Mouse (Mus musculus): ENCODE results near the gene Gm17509. TPM values are rescaled to one million over a fixed set of nuclear protein-coding genes. Genes with fewer than 3 reads are reported as not detected.

Gm17509 gene
- 0.18 and 0.32 TPM in 2 replicates for polyA plus RNA-seq (2015; fragmentation: Nextera tagmentation; extraction: Ambion mirVana)

DNA sequence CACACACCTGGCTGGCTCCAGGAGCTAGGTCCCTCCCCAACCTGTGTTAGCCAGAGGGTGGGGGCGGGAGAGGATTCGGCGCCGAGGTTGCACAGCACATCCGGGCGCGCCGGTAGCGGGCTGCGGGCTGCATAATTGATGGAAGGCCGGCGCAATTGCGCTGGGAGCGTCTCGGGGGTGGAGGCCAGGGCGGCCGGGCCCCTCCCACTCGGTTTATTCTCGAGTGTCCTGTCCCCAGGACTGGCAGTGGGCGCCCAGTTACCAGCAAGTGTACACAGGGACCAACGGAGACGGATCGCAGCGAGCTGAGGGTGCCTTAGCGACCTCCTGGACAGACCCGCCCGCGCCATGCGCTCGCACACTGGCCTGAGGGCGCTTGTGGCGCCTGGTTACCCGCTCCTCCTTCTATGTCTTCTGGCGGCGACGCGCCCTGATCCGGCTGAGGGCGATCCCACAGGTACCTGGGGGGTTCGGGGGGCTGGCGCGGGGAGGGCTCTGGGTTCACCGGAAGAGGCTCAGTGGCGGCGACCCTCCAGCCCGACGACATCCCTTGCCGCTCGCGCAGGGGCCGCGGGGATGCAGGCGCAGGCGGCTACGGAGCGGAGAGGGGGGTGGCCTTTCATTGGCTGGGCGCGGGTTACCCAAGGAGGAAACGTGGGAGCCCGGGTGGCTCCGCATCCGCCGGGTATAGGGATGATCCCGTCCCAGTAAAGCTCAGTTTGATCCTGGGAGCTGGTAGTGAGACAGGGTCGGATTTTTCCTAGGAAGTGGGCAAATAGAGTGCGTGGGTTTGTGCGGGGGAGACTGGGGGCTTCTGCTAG is at the start of gene Gm17509:
Gm17509 (minus strand) TSS at position 575 of the 821 bp plus-strand sequence.
- peak within 1 kb of the TSS; percentile 68 for H3K4me2 ChIP-seq
- under 1% methylated on average over 67 of the region's 67 CpGs for WGBS
- no peaks in the 10 kb centered on the region for H3K9me3 ChIP-seq
- peak within 1 kb of the TSS; percentile 73 for H3K4me3 ChIP-seq
- peak within 1 kb of the TSS; percentile 87 for H3K9ac ChIP-seq
- peak within 1 kb of the TSS; percentile 86 for H3K27ac ChIP-seq (replicated peaks)
- ATAC-seq (ENCODE audit: low read depth): peak; percentile 93
- peaks cover 7% of the 10 kb centered on the region; the same call in 1 of the 2 replicates for H3K27me3 ChIP-seq
- no peaks in the 10 kb centered on the region for H3K36me3 ChIP-seq
- H3K4me1 ChIP-seq (replicated peaks): peaks cover 9% of the 10 kb centered on the region; the same call in 1 of the 2 replicates

DNA sequence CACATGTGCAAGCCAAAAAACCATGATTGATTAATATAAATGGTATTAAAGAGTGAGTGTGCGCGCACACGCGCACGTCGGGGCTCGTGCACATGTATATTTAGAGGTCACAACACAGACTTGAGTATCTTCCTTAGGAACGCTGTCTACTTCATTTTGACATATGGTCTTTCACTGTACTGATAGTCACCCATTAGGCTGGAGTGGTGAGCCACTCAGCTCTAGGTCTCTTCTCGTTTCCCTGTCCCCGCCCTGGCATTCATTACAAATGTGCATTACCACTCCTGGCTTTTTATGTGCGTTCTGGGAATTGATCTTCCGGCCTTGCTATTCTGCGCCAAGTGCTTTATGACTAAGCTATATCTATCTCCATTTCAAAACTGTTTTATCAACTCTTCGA is 47.1 kb upstream of the Gm17509 start:
- Histone ChIP-seq H3K4me1 (replicated peaks) (no peaks in the 10 kb centered on the region), H3K36me3 (no peaks in the 10 kb centered on the region), H3K4me2 (no peak overlapping the region), H3K9me3 (no peaks in the 10 kb centered on the region), H3K27me3 (no peaks in the 10 kb centered on the region), H3K4me3 (no peak overlapping the region), H3K9ac (no peak overlapping the region), H3K27ac (replicated peaks) (peak overlapping the region; percentile 52; the same call in 1 of the 2 replicates)
- WGBS: 85% methylated on average over 14 of the region's 14 CpGs
- peak; percentile 84; the same call in 1 of the 2 replicates for ATAC-seq (ENCODE audit: low read depth)

DNA sequence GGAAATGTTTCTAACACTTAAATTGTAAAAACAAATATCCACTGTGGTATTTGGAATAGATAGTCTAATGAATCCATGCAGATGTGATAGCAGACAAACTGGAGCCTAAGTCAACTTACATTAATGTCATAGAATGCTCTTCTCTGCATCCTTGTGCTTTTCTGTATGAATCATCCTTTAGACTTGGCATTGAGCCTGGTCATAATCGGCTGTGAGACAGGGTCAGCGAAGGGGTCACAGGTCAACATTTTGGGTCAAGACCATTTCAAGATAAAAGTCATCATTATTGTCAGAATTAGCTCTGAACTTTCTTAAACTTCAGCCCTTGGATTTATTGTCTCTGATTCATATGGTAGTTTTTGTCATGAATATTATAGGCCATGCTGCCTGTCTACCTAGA is 45.3 kb upstream of the Gm17509 start:
- Histone ChIP-seq H3K4me3 (no peak overlapping the region), H3K9me3 (no peaks in the 10 kb centered on the region), H3K36me3 (no peaks in the 10 kb centered on the region), H3K27ac (replicated peaks) (no peak overlapping the region), H3K27me3 (no peaks in the 10 kb centered on the region), H3K9ac (no peak overlapping the region), H3K4me2 (no peak overlapping the region), H3K4me1 (replicated peaks) (no peaks in the 10 kb centered on the region)
- WGBS: 77% methylated on average over 2 of the region's 2 CpGs
- no peak for ATAC-seq (ENCODE audit: low read depth)

DNA sequence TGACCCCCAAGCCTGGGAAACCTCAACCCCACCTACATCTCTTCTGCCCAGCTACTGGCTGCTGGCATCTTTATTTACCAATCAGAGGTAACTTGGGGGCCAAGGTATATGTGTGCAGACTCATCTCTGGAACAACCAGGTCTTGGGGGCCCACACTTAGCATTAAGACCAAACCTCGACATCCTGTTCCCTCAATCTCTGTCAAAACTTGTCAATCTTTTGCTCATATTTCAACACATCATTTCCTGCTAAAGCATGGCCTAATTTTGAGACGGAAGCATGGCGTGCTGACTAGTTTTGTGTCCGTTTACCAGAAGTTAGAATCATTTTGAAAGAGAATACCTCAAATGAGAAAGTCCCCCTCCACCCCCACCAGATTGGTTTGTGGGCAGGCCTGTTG is 39.8 kb upstream of the Gm17509 start:
- Histone ChIP-seq H3K4me1 (replicated peaks) (no peaks in the 10 kb centered on the region), H3K27ac (replicated peaks) (no peak overlapping the region), H3K4me2 (no peak overlapping the region), H3K27me3 (no peaks in the 10 kb centered on the region), H3K9ac (no peak overlapping the region), H3K36me3 (no peaks in the 10 kb centered on the region), H3K4me3 (no peak overlapping the region), H3K9me3 (no peaks in the 10 kb centered on the region)
- WGBS: 97% methylated on average over 4 of the region's 4 CpGs
- no peak for ATAC-seq (ENCODE audit: low read depth)

DNA sequence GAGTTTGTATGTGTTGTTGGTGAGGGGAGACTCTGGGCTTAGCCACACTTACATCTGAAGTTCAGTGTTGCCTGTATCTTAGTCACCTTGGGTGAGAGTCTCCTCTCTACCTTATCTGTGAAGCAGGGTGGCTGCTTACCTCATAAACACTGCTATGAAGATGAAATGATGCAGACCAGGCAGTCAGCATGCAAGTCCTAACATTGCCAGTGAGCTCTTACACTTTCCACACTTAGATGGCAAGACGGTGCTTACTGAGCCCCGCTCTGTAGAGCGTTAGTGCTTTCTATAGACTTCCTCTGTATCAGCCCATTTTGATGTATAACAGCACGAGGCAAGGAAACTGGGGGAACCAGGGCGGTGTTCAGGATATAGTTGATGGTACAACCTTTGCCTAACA is 21.7 kb upstream of the Gm17509 start:
- H3K9me3 ChIP-seq: no peaks in the 10 kb centered on the region
- no peak overlapping the region for H3K27ac ChIP-seq (replicated peaks)
- H3K27me3 ChIP-seq: no peaks in the 10 kb centered on the region
- H3K36me3 ChIP-seq: no peaks in the 10 kb centered on the region
- no peaks in the 10 kb centered on the region for H3K4me1 ChIP-seq (replicated peaks)
- no peak for ATAC-seq (ENCODE audit: low read depth)
- WGBS: 92% methylated on average over 5 of the region's 5 CpGs
- no peak overlapping the region for H3K9ac ChIP-seq
- no peak overlapping the region for H3K4me2 ChIP-seq
- H3K4me3 ChIP-seq: no peak overlapping the region

DNA sequence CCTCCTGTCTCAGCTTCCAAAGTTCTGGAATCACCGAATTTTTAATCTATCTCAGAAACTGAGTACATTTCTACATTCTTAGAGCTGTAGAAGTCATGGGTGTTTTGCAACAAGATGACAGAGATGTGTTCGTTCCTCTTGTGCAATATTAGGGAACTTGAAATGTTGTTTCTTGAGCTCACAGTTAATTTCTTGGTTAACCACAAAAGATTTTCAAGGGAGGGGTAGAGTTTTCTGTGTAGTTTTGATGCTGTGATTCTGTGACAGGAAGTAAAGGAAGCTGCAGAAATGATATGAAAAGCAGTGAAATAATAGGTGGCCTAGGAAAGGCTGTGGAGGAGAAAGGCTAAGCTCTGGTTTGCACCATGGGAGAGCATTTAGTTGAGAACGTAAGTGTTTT is 21.2 kb upstream of the Gm17509 start:
- no peaks in the 10 kb centered on the region for H3K36me3 ChIP-seq
- H3K4me3 ChIP-seq: no peak overlapping the region
- peaks cover 1% of the 10 kb centered on the region for H3K4me1 ChIP-seq (replicated peaks)
- no peaks in the 10 kb centered on the region for H3K27me3 ChIP-seq
- H3K9me3 ChIP-seq: no peaks in the 10 kb centered on the region
- no peak for ATAC-seq (ENCODE audit: low read depth)
- H3K9ac ChIP-seq: no peak overlapping the region
- H3K27ac ChIP-seq (replicated peaks): no peak overlapping the region
- H3K4me2 ChIP-seq: no peak overlapping the region
- 93% methylated on average over 3 of the region's 3 CpGs for WGBS

DNA sequence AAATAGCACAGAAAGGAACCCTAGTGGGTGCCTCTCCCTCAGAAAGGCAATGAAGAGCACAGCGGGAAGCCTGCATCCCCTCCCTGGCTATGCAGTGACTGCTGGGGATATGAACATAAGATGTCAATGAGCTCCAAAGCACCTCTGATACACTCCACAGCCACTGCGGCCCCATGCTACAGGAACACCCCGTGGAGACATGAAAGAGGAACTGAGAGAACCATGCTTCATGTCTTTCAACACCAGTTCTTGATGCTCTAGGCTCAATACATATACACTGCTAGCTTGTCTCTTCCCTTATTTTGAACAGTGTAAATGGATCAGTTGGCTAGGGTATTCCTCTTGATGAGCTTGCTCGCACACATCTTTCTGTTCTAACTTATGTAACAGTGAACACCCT is 16.2 kb upstream of the Gm17509 start:
- no peak overlapping the region for H3K9ac ChIP-seq

DNA sequence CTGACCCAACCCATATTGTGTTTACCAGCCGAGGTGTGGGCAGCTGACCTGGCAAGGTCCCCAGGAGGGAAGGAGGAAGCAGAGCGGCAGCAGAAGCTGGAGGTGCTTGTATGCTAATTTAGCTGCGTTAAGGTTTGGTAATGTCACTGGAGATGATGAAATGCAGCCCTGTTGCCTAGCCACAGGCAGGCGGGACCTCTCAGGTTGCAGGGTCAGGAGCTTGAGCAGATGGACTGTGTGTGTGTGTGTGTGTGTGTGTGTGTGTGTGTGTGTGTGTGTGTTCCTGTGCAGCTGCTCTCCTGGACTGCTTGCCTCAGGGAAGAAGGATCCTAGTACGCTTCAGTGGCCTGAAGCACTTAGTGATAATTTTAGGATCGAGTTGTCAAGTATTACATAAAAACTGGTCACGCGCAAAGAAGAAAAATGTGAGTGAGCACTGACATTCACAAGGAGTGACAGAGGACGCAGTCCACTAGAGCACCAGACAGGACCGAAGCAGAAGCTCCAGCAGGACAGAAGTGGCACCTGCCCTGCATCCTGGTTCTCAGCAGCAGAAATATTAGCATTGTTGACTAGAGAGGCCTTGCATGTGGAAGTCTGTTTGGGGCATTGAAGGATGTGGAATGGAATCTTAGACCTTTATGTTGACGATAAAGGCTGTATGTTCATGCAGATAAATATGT is 14.8 kb upstream of the Gm17509 start:
- peak; percentile 80; the same call in 1 of the 2 replicates for ATAC-seq (ENCODE audit: low read depth)
- Histone ChIP-seq H3K4me3 (no peak overlapping the region), H3K4me1 (replicated peaks) (peaks cover 18% of the 10 kb centered on the region), H3K9ac (no peak overlapping the region), H3K27me3 (no peaks in the 10 kb centered on the region), H3K36me3 (no peaks in the 10 kb centered on the region), H3K4me2 (no peak overlapping the region), H3K9me3 (no peaks in the 10 kb centered on the region), H3K27ac (replicated peaks) (0 out of 2 replicates have a peak overlapping the region, but pooled peaks have one; percentile 18)
- 38% methylated on average over 11 of the region's 11 CpGs for WGBS

More for the DNA sequence above, 16.2 kb upstream of the Gm17509 start:
- Histone ChIP-seq H3K4me3 (no peak overlapping the region), H3K9me3 (no peaks in the 10 kb centered on the region), H3K4me1 (replicated peaks) (peaks cover 18% of the 10 kb centered on the region), H3K27me3 (no peaks in the 10 kb centered on the region), H3K36me3 (no peaks in the 10 kb centered on the region), H3K4me2 (no peak overlapping the region), H3K27ac (replicated peaks) (no peak overlapping the region)
- ATAC-seq (ENCODE audit: low read depth): no peak; the same call in 1 of the 2 replicates
- WGBS: 71% methylated on average over 4 of the region's 4 CpGs

DNA sequence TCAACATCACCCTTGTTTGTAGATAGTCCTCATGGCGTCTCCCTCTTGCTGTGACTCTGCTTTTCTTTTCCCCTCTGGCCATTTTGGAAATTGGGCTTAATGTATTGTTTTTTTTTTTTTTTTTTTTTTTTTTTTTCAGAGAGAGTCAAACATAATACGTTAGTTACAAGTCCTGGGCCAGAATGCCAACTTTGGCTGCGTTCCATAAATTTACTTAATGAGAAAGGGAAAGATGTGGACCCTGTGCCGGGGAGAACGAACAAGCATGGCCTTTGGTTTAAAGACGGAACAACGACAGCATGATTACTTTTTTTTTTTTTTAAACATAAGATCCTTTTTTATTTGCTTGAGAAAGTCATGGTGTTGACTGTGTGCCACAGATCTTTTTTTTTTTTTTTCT is 13.6 kb upstream of the Gm17509 start:
- peaks cover 18% of the 10 kb centered on the region for H3K4me1 ChIP-seq (replicated peaks)
- H3K36me3 ChIP-seq: no peaks in the 10 kb centered on the region
- H3K9me3 ChIP-seq: no peaks in the 10 kb centered on the region
- 55% methylated on average over 7 of the region's 7 CpGs for WGBS
- H3K27ac ChIP-seq (replicated peaks): no peak overlapping the region
- no peak for ATAC-seq (ENCODE audit: low read depth)
- no peak overlapping the region for H3K9ac ChIP-seq
- no peak overlapping the region for H3K4me2 ChIP-seq
- H3K27me3 ChIP-seq: no peaks in the 10 kb centered on the region
- no peak overlapping the region for H3K4me3 ChIP-seq

DNA sequence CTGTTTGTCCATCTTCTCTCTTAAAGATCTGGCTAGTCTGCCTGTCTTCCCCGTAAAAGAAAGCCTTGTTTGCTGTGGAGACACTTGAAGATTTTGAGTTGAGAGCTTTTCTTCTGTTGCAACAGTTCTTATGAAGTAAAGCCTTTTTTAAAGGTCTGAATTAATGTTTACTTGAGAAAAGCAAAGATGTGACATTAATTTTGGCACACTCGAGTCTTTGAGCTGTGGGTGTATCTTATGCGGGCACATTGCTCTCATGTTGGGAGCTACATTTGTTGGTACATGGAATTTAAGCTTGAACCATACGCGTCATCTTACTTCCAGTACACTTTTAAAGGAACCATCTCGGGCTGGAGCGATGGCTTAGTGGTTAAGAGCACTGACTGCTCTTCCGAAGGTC is 12.9 kb upstream of the Gm17509 start:
- H3K4me1 ChIP-seq (replicated peaks): peaks cover 18% of the 10 kb centered on the region
- H3K9me3 ChIP-seq: no peaks in the 10 kb centered on the region
- H3K27ac ChIP-seq (replicated peaks): no peak overlapping the region
- H3K4me2 ChIP-seq: no peak overlapping the region
- 93% methylated on average over 8 of the region's 8 CpGs for WGBS
- no peaks in the 10 kb centered on the region for H3K36me3 ChIP-seq
- H3K4me3 ChIP-seq: no peak overlapping the region
- no peak overlapping the region for H3K9ac ChIP-seq
- ATAC-seq (ENCODE audit: low read depth): no peak
- no peaks in the 10 kb centered on the region for H3K27me3 ChIP-seq

DNA sequence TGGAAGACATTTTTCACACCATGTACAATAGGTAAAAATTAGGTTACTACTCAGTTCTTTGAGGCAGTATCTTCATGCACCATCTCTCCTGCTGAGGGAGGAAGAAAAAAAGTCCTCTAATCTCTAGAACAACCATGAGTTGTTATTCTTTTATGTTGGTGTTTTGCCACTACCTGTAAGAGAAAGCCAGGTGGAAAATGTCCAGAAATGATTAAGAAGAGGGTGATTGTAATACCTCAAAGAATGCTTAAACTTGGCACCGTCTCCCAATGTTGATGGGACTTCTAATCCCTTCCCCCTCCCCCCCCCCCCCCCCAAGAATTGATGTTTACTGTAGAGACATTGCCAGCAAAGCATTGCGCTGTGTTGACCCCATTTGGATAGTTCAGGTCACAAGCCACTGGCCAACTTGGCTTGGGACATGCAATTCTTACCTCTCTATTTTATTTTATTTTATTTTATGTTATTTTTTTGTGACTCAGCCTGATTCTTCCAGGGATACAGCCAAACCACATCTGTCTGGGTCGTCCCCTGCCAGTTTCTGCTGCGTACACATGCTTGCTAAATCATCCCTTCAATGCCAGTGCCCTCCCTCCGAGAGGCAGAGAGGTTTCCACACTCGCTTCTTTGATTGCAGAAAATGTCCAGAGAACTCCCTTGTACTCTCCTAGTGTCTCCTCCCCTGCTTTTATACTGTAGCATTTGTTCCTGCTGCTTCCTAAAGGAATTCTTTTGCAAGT is 9.7 kb upstream of the Gm17509 start:
- Histone ChIP-seq H3K4me2 (no peak overlapping the region), H3K27ac (replicated peaks) (no peak overlapping the region), H3K27me3 (no peaks in the 10 kb centered on the region), H3K4me1 (replicated peaks) (peaks cover 3% of the 10 kb centered on the region), H3K36me3 (no peaks in the 10 kb centered on the region), H3K9ac (no peak overlapping the region), H3K9me3 (no peaks in the 10 kb centered on the region), H3K4me3 (no peak overlapping the region)
- no peak for ATAC-seq (ENCODE audit: low read depth)
- WGBS: 74% methylated on average over 6 of the region's 6 CpGs

DNA sequence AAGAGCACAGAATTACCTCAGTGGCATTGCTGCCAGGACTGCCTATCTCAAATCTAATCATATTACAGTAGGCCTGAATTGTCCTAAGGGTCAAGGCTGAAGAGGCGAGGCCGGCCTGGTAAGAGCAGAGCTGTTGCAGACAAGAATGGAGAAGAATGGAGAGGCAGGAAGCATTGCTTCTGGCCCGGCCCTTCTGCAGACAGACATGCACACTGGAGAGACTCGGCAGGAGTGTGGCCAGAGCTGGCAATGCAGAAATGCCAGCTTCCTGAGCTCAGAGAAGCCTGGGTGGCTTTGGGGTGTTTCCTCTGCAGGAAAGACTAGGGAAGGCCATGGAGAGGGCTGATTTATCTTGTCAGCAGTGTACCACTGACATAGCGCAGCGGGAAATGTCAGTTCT is 4.7 kb upstream of the Gm17509 start:
- no peak overlapping the region for H3K4me3 ChIP-seq
- ATAC-seq (ENCODE audit: low read depth): no peak
- H3K27ac ChIP-seq (replicated peaks): no peak overlapping the region
- peaks cover 9% of the 10 kb centered on the region; the same call in 1 of the 2 replicates for H3K4me1 ChIP-seq (replicated peaks)
- 80% methylated on average over 6 of the region's 6 CpGs for WGBS
- no peak overlapping the region for H3K4me2 ChIP-seq
- H3K9me3 ChIP-seq: no peaks in the 10 kb centered on the region
- H3K36me3 ChIP-seq: no peaks in the 10 kb centered on the region
- peaks cover 7% of the 10 kb centered on the region; the same call in 1 of the 2 replicates for H3K27me3 ChIP-seq
- no peak overlapping the region for H3K9ac ChIP-seq

All from neural tube, embryonic 13.5 days (tissue).